Mouse (Mus musculus) olfactory bulb, adult 2 months (tissue): Measurements from ENCODE around the gene Mrpl4.

Experiments used
- CTCF ChIP-seq: fragments of 200-500 bp; IDR thresholded peaks from 2 replicates; pipeline ENCODE4 v1.5.1; 2012; ENCODE audit warnings: low read depth, mild to moderate bottlenecking, low read length, moderate library complexity; ENCODE audit not compliant: insufficient read depth
- POLR2A ChIP-seq: fragments of 200-500 bp; IDR thresholded peaks from 2 replicates; pipeline ENCODE4 v1.6.1; 2012; ENCODE audit warnings: mild to moderate bottlenecking, low read depth, low read length, moderate library complexity; ENCODE audit not compliant: insufficient read depth

GRCm38 (mm10) chr9:20973001-20973681, 29.4 kb upstream of the Mrpl4 start:
- TF ChIP-seq POLR2A: no peak
- no peak for TF ChIP-seq CTCF
